Mouse (Mus musculus): Measurements from ENCODE around the gene Acot13.
"Not testable (repeated sequence)": the region's sequence is repeated elsewhere in the genome, so short reads cannot be mapped to it uniquely, and the experiment has no call there.

The Acot13 gene

GRCm38 (mm10) chr13:24831353-24832130, at the start of gene Acot13, which contains the start of gene Tdp2:
Acot13 (minus strand) TSS chr13:24831540.
Tdp2 (plus strand) TSS chr13:24831679.
- peak; percentile 98 for DNase-seq

GRCm38 (mm10) chr13:24880704-24881103, 49.4 kb upstream of the Acot13 start:
- DNase-seq, result no peak

DNA sequence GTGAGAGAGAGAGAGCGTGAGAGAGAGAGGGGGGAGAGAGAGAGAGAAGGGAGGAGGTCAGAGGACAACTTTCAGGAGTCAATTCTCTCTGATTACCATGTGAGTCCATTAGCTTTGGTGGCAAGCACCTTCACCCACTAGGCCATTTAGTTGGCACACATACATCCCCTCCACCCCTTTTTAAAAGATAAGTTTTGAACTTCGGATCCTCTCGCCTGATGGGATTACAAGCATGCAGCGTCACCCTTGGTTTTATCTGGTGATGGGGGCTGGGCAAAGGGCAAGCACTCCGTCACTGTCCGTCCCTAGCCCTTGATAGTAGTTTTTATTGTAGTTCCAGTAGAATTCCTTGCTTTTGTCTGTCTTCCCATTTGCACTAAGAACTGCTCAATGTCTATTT, 48.9 kb upstream of the Acot13 start:
- no peak for DNase-seq

GRCm38 (mm10) chr13:24879359-24880040, 48.2 kb upstream of the Acot13 start:
- DNase-seq, result no peak

DNA sequence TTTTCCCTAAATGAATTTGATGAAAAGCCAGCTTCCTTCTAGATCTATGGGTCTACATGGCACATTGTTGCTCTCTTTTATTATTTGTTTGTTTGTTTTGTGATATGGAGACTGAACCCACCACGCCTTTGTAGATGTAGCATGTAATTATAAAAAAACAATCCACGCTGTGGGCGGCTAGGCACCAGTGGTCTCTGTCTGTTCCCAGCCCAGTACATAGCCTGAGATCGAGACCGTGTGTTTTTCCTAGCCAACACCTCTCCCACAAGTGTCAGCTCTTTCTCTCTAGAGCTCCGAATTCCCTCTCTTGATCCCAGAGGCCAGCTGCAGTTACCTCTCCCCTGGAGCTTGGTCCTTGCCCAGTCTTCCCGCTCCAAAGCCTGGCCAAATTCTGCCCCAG, 36.9 kb upstream of the Acot13 start:
- no peak for DNase-seq

GRCm38 (mm10) chr13:24867789-24868188, 36.4 kb upstream of the Acot13 start:
- DNase-seq, result no peak

DNA sequence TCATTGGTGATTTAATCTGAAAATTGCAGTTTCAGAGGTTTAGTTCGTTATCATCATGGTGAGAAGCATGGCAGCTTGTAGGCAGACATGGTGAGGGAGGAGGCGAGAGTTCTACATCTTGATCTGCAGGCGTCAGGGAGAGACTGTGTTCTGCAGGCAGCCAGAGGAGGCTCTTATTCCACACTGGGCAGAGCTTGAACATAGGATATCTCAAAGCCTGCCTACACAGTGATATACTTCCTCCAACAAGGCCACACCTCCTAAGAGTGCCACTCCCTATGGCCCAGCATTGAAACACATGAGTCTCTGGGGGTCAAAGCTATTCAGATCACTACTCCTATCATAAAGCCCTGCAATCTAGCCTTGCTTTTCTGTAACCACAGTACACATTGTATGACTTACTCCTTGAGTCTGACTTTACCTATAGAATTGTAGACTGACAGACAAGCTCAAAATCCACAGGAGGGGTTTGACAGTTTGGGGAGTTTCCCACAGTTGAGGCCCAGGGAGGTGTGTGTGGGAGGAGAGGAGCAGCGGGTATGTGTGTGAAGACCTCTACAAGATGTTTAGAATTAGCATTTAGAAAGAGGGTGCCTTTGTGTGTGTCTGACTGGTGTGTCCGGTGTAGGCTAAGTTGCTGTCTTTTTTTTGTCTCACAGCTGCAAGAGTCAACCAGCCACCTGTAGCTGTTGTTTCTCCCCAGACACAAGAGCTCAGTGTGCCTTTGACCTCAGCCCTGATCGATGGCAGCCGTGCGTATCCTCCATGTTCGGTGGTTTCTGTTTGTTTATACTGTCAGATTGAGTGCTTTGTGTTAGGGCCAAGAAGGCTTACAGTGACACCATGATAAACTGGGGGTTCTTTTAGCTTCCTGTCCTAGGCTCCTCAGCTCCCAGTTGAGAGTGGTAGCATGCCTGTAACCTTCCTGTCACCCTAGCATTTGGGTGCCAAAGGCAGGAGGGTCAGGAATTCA, 35.4 kb upstream of the Acot13 start:
- no peak for DNase-seq

GRCm38 (mm10) chr13:24862520-24862919, 31.2 kb upstream of the Acot13 start:
- peak; percentile 40 for DNase-seq

DNA sequence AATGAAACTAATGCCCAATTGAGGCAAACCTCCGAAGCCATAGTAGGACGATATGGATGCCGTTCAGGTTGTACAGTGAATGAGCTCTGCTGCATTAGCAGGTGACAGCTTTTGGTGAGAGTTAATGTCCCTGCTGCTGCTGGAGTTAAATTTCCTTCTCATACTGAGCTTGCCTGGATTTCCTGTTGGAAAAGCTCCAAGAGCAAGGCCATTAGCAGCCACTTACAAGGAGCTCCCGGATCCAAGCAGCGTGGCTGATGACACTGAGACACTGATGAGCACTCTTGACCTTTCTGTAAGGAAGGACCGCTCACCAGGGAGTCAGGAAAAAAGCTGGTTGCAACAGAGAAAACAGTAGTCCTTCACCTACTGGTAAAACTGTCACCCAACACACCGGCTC, 30.7 kb upstream of the Acot13 start:
- DNase-seq, result no peak

DNA sequence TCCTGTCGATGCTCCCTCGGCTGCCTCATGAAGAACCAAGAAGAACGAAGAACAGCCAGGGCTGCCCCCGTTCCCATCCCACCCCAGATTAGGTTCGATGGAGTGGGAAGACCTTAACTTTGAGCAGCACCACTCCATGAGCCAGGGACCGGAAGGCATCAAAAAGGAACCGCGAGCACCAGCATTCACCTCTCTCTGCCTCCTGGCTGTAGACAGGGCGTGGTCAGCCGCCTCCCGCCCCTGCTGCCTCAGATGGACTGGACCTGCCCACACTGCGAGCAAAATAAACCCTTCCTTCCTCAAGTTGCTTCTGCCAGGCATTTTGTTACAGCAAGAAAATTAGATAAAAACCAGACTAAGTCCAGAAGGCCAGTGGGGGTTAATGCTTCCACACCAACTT, 29.7 kb upstream of the Acot13 start:
- DNase-seq, result no peak

DNA sequence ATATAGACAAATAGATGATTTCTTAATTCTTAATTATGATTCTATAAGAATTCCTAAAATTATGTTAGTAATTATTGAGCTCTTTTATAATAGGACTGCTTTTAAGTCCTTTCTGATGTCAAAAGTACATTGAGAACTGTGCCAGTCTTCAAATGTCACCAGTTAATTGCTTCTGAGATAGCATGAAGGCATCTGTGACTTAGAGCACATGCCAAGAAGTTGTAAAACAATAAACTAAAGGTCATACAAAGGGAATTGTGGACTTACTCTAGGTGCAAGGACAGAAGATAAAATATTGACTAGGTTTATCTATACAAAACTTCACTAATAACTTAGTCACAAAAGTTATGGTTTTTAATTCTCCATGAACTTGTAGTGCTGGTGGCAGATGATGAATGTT, 27.8 kb upstream of the Acot13 start:
- DNase-seq, result no peak

GRCm38 (mm10) chr13:24852570-24852969, 21.2 kb upstream of the Acot13 start:
- DNase-seq, result no peak

- no peak for DNase-seq
Measured at GRCm38 (mm10) chr13:24851989-24852388, 20.6 kb upstream of the Acot13 start.

- DNase-seq, result no peak
Measured at GRCm38 (mm10) chr13:24849318-24849717, 18.0 kb upstream of the Acot13 start.

GRCm38 (mm10) chr13:24844983-24845955, 13.9 kb upstream of the Acot13 start, which contains the start of gene D130043K22Rik:
D130043K22Rik (plus strand) TSS chr13:24845135.
- DNase-seq, result peak; percentile 76

- DNase-seq, result no peak
Measured at GRCm38 (mm10) chr13:24841702-24842101, 10.4 kb upstream of the Acot13 start.

- DNase-seq, result no peak
Measured at GRCm38 (mm10) chr13:24839831-24840230, 8.5 kb upstream of the Acot13 start.

- DNase-seq, result not testable (repeated sequence)
Measured at GRCm38 (mm10) chr13:24837765-24838164, 6.4 kb upstream of the Acot13 start.

- DNase-seq, result no peak
Measured at GRCm38 (mm10) chr13:24832811-24833155, 1.4 kb upstream of the Acot13 start.

GRCm38 (mm10) chr13:24832131-24832810, 931 bp upstream of the Acot13 start:
- DNase-seq, result no peak

- no peak for DNase-seq
Measured at GRCm38 (mm10) chr13:24830756-24831352, 486 bp downstream of the Acot13 start.

Data from retina, postnatal 1 day (tissue).